Mouse (Mus musculus) liver, postnatal 0 days (tissue): ENCODE data around the gene Bco1.

Experiments used
- CTCF ChIP-seq: sonication (generic); IDR thresholded peaks from 2 replicates; pipeline ENCODE4 v1.5.1; 2016; ENCODE audit warnings: antibody characterized with exemption, low read depth
- EP300 ChIP-seq: IDR thresholded peaks from 2 replicates; pipeline ENCODE4 v1.6.1; 2016; ENCODE audit warnings: antibody characterized with exemption, low read depth, mild to moderate bottlenecking

- no peak for TF ChIP-seq CTCF
- no peak for TF ChIP-seq EP300
These were observed 16.0 kb downstream of the Bco1 start for GRCm38 (mm10) chr8:117111641-117112040.
